Mouse (Mus musculus) lung, adult 2 months (tissue): ENCODE measurements around the gene Ociad1.

Experiments used
- CTCF ChIP-seq: fragments of 200-500 bp; IDR thresholded peaks from 2 replicates; pipeline ENCODE4 v1.5.1; 2011; ENCODE audit warnings: mild to moderate bottlenecking, low read length, control low read depth; ENCODE audit not compliant: insufficient read depth
- POLR2A ChIP-seq: fragments of 200-500 bp; IDR thresholded peaks from 2 replicates; pipeline ENCODE4 v1.6.1; 2011; ENCODE audit warnings: low read depth, mild to moderate bottlenecking, control low read depth, low read length, borderline replicate concordance; ENCODE audit errors: extremely low read depth

DNA sequence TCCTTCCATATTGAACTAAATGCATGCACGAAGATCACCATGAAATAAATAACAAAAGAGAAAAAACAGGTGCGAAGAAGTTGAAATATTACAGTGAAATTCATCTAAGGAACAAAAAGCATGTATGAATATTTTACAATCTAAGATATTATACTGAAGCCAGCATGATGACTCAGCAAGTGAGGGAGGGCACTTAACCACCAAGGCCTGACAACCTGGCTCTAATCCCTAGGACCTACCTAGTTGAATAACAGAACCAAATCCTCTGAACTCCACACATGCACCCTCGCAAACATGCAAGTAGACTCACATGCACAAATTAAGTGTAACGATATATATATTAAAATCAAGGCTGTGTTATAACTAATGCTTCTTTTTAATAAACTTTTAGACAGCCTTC, 43.2 kb upstream of the Ociad1 start:
- TF ChIP-seq POLR2A: no peak
- TF ChIP-seq CTCF: no peak
